Comparison of ENCODE assay signal across 15 mouse cellular contexts in genomic region chr13:104113782-104114181, GRCm38 (mm10). TPM values are rescaled to one million over a fixed set of nuclear protein-coding genes. Genes with fewer than 3 reads are reported as not detected.
DNase-seq lines count a peak whose midpoint lies in the region; ATAC-seq and TF ChIP-seq lines count a peak whose summit lies in the region.
"Had no signal": no experiment of that assay in that cellular context is flagged by ENCODE, and none has a peak within 500 bp of the region (broad histone marks: within the 10 kb centered on the region; RNA-seq: fewer than 3 reads in every experiment).

No protein-coding gene starts in this region.

- H3K4me2 ChIP-seq in liver, postnatal 0 days (ENCODE audit: low read depth, low read length) = no peak overlapping the region
- no peak overlapping the region for H3K4me2 ChIP-seq in liver, embryonic 12.5 days
- H3K4me2 ChIP-seq: hindbrain, embryonic 12.5 days; liver, embryonic 11.5 days; midbrain, embryonic 12.5 days had no signal

- no peaks in the 10 kb centered on the region for H3K27me3 ChIP-seq in liver, postnatal 0 days (ENCODE audit: insufficient read depth, low read length)
- H3K27me3 ChIP-seq in liver, embryonic 12.5 days (replicated peaks) = peaks cover 26% of the 10 kb centered on the region
- H3K27me3 ChIP-seq: hindbrain, embryonic 12.5 days; midbrain, embryonic 12.5 days had no signal

- ATAC-seq in liver, postnatal 0 days = no peak
- no peak for ATAC-seq in liver, embryonic 12.5 days
- ATAC-seq: activated CD4-positive, CD25-positive, alpha-beta regulatory T cell, adult 4 months had no signal

- no peaks in the 10 kb centered on the region for H3K9me3 ChIP-seq in liver, postnatal 0 days (ENCODE audit: low read length)
- H3K9me3 ChIP-seq in liver, embryonic 12.5 days (replicated peaks) = no peaks in the 10 kb centered on the region
- H3K9me3 ChIP-seq: hindbrain, embryonic 12.5 days; midbrain, embryonic 12.5 days had no signal

- DNase-seq in gastrocnemius, adult 2 months = no peak
- DNase-seq in gastrocnemius, postnatal 10 days = no peak
- DNase-seq in liver, postnatal 0 days = no peak
- DNase-seq in CD4-positive helper T cell, adult 2 months (ENCODE audit: low read depth, low spot score) = peak; percentile 19
- peak; percentile 37 for DNase-seq in brain, adult 2 months (ENCODE audit: low read depth, low spot score)
- no peak for DNase-seq in adrenal gland, adult 8-10 months
- DNase-seq in gastrocnemius, postnatal 14 days = no peak
- DNase-seq: cerebellum, adult 8-10 months; layer of hippocampus, adult 9-11 months; lung, postnatal 36 days had no signal

- intact Hi-C loops in gastrocnemius, adult 2 months (cut with DNase I) = no loop called here
- intact Hi-C loops in gastrocnemius, postnatal 14 days (cut with DNase I; ENCODE audit: low total_unique reads) = no loop called here

- no peak overlapping the region for H3K4me3 ChIP-seq in gastrocnemius, adult 2 months
- H3K4me3 ChIP-seq in liver, postnatal 0 days (ENCODE audit: low read depth, low read length) = no peak overlapping the region
- H3K4me3 ChIP-seq in liver, embryonic 12.5 days = no peak overlapping the region
- H3K4me3 ChIP-seq: hindbrain, embryonic 12.5 days; midbrain, embryonic 12.5 days had no signal

- 82% methylated on average over 4 of the region's 4 CpGs for WGBS in liver, postnatal 0 days (ENCODE audit: insufficient replicate concordance)
- 87% methylated on average over 4 of the region's 4 CpGs for WGBS in liver, embryonic 12.5 days (ENCODE audit: insufficient replicate concordance)

- H3K27ac ChIP-seq in gastrocnemius, adult 2 months = no peak overlapping the region
- H3K27ac ChIP-seq in liver, postnatal 0 days (ENCODE audit: low read depth) = no peak overlapping the region
- no peak overlapping the region for H3K27ac ChIP-seq in liver, embryonic 12.5 days
- H3K27ac ChIP-seq: hindbrain, embryonic 12.5 days; midbrain, embryonic 12.5 days had no signal

- no peak for TF ChIP-seq EP300 in liver, postnatal 0 days (IDR thresholded peaks at IDR 0.05; ENCODE audit: low read depth)

- H3K9ac ChIP-seq in liver, postnatal 0 days (replicated peaks) = no peak overlapping the region
- no peak overlapping the region for H3K9ac ChIP-seq in liver, embryonic 12.5 days
- H3K9ac ChIP-seq: hindbrain, embryonic 12.5 days; midbrain, embryonic 12.5 days had no signal

- no peaks in the 10 kb centered on the region for H3K36me3 ChIP-seq in liver, postnatal 0 days (replicated peaks; ENCODE audit: insufficient read depth, low read length)
- no peaks in the 10 kb centered on the region for H3K36me3 ChIP-seq in liver, embryonic 12.5 days

- H3K4me1 ChIP-seq in liver, postnatal 0 days (ENCODE audit: insufficient read depth) = peaks cover 8% of the 10 kb centered on the region
- H3K4me1 ChIP-seq in liver, embryonic 12.5 days = peaks cover 12% of the 10 kb centered on the region

- peak; percentile 8; the same call in 1 of the 2 replicates for TF ChIP-seq CTCF in gastrocnemius, adult 2 months (IDR thresholded peaks at IDR 0.05)
- peak; percentile 41; the same call in 1 of the 2 replicates for TF ChIP-seq CTCF in liver, postnatal 0 days (IDR thresholded peaks at IDR 0.05; ENCODE audit: low read depth)

RNA-seq across cellular contexts. Expression of gene Sgtb, which starts 4.2 kb away (rescaled TPM):
- under 1 TPM; 0.61 to 0.73 TPM for total RNA-seq in gastrocnemius, adult 2 months (2021)
- 1 to 10 TPM; 1.2 to 1.6 TPM for total RNA-seq in gastrocnemius, postnatal 10 days (2021)
- 2.1 and 2.2 TPM in 2 replicates for polyA plus RNA-seq in liver, postnatal 0 days (2015; fragmentation: Nextera tagmentation; extraction: Ambion mirVana)
- polyA plus RNA-seq in liver, embryonic 12.5 days (2016; fragmentation: Nextera tagmentation; extraction: Ambion mirVana) = 1.1 TPM in 2 replicates
- total RNA-seq in adrenal gland, adult 8-10 months (2022) = 1 to 10 TPM; 3.9 to 9.4 (median 6.1) TPM
- total RNA-seq in gastrocnemius, postnatal 14 days (2021) = 1 to 10 TPM in 1 of 2 experiments, under 1 TPM in 1; 0.94 to 1.3 TPM

RNA-seq across cellular contexts. Expression of gene Nln, which starts 4.4 kb away (rescaled TPM):
- total RNA-seq in gastrocnemius, adult 2 months (2021) = 1 to 10 TPM; 6.7 to 7.3 TPM
- total RNA-seq in gastrocnemius, postnatal 10 days (2021) = 10 to 100 TPM in 1 of 2 experiments, 1 to 10 TPM in 1; 9.5 to 10.7 TPM
- 40.4 and 61.5 TPM in 2 replicates for polyA plus RNA-seq in liver, postnatal 0 days (2015; fragmentation: Nextera tagmentation; extraction: Ambion mirVana)
- polyA plus RNA-seq in liver, embryonic 12.5 days (2016; fragmentation: Nextera tagmentation; extraction: Ambion mirVana) = 13.1 and 14.6 TPM in 2 replicates
- total RNA-seq in adrenal gland, adult 8-10 months (2022) = 10 to 100 TPM; 14.4 to 19.6 (median 16.5) TPM
- total RNA-seq in gastrocnemius, postnatal 14 days (2021) = 1 to 10 TPM; 7.4 to 7.5 TPM

Comparison
In these comparisons a context has a peak if more than half of its experiments do, and no peak if none do; other contexts are left out.
1. DNase-seq: peak in CD4-positive helper T cell, adult 2 months (single experiment) and brain, adult 2 months (single experiment); none in gastrocnemius, adult 2 months (single experiment), gastrocnemius, postnatal 10 days (single experiment), liver, postnatal 0 days (single experiment), adrenal gland, adult 8-10 months (single experiment) and gastrocnemius, postnatal 14 days (single experiment).